Mouse (Mus musculus): Measurements from ENCODE around the gene Cdk9.

DNA sequence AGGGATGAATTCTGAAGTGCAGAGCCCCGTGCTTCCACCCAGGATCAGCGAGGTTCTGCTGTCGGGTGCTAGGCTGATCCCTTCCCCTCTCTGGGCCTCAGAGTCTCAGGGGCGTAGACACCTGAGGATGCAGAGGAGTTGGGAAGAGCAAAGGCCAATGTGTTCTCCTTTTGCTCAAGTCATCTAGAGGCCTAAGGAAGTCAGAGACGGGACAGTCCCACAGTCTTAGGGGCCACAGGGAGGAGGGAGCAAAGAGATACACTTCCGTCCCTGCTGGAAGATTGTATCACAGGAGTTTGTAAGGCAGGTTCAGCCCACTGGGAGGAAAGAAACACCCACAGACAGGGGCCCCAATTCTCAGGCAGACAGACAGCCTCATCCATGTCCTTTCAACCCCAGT, 9.2 kb upstream of the Cdk9 start:
- no peak for TF ChIP-seq CTCF (IDR thresholded peaks at IDR 0.05; ENCODE audit: extremely low read depth, insufficient read depth, low read length)
- no peak for TF ChIP-seq POLR2A (IDR thresholded peaks at IDR 0.05; ENCODE audit: extremely low read depth, insufficient read depth, low read length)

Measured in cortical plate, adult 2 months (tissue).